Mouse (Mus musculus): ENCODE data around the gene Cic.

Cic gene

DNA sequence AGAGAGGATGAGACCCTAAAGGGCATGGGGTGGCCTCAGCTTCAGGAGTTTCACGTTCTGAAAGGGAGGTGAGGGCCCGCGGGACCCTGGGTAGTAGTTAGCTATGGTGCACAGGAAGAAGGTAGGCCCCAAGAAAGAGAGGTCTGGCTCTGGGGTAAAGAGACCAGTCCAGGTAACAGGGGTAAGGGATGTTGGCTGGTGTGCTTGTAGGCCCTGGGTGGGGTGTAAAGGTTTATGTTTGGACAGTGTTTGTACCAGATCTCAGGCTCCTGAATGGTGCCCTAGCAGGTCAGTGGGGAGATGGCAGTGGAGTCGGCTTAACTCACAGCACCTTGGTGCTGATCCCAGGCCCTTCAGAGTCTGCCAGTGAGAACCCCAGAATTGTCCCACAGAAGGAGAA is 1.5 kb downstream of the Cic start:
- 22% methylated on average over 4 of the region's 4 CpGs for WGBS

DNA sequence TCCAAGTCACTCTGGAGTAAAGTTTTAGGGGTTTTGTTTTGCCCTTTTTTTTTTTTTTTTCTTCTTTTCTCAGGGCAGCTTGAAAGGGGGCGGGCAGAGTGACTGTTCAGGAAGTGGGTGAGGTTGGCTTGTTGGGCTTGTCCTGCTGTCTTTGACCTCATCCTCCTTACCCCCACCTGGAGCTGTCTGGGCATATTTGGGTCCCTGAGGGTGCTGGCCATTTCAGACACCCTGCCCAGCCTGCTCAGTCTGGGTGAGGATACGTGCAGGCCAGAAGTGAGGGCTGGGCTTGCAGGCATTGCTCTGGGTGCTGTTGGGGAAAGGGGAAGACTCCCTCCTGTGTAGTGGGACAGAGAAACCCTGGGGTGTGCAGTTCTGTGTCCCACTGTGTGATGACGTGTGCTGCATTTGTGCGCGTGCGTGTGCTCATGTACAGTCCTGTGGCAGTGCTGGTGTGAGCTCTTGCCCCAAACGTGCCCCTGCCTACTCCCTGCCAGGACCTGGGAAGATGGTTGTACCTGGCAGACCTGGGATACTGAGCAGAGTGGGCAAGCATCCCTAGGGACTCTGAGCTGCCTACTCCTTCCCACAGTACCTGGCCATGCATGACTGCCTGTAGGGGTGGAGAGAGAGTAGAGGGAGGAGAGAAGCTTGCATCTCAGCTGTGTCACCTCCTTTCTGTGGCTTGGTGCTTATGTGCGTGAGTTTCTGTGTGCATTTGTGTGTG is 2.2 kb downstream of the Cic start:
- WGBS = 53% methylated on average over 8 of the region's 8 CpGs

DNA sequence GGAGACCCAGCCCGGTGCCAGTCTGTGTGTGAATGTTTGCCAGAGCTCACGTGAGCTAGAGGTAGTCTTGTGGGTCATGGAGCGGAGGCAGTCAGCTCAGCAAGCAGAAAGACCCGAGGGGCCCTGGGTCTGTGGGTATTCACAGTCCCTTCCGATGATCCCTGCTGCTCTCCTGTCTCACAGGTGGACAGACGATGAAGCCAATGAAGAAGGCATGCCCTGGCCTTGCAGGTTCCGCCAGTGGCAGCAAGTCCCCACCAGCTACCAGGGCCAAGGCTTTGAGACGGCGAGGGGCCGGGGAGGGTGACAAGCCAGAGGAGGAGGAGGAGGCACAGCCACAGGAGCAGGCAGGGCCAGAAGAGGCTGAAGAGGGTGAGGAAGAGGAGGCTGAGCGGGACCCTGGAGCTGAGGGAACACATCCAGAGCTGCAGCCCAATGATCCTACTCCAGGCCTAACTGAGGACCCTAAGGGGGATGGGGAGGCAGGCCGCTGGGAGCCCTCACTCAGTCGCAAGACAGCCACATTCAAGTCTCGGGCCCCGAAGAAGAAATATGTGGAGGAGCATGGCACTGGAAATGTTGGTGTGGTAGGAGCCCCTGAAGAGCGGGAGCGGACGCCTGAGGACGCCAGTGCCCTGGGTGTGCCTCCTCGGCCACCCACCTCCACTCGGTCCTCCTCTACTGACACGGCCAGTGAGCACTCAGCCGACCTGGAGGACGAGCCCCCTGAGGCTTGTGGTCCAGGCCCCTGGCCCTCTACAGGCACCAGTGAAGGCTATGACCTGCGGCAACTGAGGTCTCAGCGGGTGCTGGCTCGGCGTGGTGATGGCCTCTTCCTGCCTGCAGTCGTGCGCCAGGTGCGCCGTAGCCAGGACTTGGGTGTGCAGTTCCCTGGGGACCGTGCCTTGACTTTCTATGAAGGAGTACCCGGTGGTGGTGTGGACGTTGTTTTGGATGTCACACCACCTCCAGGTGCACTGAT is 3.4 kb downstream of the Cic start:
- WGBS = 90% methylated on average over 35 of the region's 35 CpGs

DNA sequence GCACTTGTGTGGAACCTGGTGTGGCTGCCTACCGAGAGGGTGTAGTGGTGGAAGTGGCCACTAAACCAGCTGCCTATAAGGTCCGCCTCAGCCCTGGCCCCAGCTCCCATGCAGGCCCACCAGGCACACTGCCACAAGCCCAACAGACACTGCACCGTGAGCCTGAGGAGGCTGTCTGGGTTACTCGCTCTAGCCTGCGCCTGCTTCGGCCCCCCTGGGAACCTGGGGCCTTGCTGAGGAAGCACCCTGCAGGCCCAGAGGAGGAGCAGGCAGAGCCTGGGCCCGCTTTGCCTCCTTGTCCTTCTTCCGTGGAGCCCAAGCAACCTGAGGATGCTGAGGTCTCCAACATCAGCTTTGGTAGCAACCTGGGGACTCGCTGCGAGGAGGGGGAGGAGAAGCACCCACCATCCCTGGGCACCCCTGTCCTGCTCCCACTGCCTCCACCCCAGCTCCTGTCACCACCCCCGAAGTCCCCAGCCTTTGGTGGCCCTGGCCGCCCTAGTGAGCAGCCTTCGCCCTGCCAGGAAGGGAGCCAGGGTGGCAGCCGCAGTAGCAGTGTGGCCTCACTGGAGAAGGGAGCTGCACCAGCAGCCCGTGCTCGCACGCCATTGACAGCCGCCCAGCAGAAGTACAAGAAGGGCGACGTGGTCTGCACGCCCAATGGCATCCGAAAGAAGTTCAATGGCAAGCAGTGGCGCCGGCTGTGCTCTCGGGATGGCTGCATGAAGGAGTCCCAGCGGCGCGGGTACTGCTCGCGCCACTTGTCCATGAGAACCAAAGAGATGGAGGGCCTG is 4.3 kb downstream of the Cic start:
- 89% methylated on average over 30 of the region's 30 CpGs for WGBS

DNA sequence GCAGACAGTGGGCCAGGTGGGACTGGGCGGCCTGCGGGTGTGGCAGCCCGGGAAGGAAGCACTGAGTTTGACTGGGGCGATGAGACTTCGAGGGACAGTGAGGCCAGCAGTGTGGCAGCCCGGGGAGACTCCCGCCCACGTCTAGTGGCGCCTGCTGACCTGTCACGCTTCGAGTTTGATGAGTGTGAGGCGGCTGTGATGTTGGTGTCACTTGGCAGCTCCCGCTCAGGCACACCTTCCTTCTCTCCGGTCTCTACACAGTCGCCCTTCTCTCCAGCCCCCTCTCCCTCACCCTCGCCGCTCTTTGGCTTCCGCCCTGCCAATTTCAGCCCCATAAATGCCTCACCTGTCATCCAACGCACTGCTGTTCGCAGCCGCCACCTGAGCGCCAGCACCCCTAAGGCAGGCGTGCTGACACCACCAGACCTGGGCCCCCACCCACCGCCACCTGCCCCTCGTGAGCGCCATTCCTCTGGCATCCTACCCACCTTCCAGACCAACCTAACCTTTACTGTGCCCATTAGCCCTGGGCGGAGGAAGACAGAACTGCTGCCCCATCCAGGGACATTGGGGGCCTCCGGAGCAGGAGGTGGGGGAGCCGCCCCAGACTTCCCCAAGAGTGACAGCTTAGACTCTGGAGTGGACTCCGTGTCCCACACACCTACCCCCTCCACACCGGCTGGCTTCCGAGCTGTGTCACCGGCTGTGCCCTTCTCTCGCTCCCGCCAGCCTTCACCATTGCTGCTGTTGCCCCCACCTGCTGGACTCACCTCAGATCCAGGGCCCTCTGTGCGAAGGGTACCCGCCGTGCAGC is 5.1 kb downstream of the Cic start:
- 88% methylated on average over 38 of the region's 38 CpGs for WGBS

DNA sequence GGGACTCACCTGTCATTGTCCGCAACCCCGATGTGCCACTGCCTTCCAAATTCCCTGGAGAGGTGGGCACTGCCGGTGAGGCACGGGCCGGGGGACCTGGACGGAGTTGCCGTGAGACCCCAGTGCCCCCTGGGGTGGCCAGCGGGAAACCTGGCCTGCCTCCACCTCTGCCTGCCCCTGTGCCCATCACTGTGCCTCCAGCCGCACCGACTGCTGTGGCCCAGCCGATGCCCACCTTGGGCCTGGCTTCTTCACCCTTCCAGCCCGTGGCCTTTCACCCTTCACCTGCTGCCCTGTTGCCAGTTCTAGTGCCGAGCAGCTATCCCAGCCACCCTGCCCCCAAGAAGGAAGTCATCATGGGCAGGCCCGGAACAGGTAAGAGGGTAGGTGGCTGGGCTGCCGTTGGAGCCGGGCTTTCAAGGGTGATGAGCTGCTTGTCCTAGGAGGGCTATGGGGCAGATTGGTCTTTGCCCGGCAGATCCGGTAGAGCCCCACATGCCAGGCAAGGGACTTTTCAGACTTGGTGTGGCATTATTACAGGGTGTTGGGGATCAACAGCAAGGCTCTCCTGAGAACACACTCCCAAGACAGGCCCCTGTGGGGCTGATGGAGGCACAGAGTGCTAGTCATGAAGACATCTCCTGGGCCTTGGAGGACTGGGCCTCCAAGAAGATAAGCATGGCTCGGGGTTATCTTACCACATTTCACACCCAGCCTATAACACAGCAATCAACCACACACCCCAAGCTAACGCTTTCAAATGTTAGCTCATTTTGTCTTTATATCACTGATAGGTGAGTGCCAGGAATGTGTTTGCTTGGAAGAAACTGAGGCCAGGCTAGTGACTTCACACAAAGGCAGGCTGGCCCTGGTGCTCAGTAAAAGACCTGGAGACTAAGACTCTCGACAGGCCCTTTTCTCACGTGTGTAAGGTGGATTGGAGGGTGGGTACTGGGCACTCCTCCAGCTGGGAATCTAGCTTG is 6.0 kb downstream of the Cic start:
- 88% methylated on average over 22 of the region's 22 CpGs for WGBS

DNA sequence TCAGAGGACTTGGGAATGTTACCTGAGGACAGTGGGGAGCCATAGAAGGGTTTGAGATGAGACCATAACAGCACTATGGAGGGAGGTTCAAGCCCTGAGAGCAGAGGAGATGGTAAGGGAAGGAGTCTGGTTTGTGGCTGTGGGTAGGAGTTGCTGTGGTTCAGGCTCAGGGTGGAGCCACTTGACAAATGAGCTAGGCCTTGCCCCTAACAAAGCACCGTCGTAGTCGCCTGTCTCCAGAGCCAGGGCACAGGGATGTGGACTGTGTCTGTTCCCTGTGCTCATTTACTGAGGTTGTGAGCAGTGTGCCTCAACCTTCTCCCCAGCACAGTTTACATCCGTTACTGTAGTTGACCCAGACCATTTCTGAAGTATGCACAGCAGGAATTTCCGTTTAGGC is 7.1 kb downstream of the Cic start:
- WGBS = 46% methylated on average over 5 of the region's 5 CpGs

DNA sequence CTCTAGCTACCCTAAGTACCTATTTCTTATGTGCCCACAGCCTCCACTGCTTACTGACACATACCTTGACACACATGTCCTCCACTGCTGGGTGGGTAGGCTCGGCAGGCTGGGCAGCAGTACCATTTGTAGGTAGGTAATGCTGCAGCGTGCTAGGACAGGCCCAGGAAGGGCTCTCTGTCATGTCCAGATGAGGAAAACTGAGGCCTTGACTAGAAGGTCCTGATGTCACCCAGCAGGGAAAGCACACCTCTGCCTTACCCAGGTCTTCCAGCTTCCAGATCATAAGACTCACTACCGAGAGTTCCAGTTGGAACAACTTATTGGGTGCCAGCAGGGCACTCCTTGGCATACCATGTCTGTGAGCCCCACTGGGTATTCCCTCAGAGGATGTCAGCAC is 7.5 kb downstream of the Cic start:
- WGBS = 68% methylated on average over 3 of the region's 3 CpGs

DNA sequence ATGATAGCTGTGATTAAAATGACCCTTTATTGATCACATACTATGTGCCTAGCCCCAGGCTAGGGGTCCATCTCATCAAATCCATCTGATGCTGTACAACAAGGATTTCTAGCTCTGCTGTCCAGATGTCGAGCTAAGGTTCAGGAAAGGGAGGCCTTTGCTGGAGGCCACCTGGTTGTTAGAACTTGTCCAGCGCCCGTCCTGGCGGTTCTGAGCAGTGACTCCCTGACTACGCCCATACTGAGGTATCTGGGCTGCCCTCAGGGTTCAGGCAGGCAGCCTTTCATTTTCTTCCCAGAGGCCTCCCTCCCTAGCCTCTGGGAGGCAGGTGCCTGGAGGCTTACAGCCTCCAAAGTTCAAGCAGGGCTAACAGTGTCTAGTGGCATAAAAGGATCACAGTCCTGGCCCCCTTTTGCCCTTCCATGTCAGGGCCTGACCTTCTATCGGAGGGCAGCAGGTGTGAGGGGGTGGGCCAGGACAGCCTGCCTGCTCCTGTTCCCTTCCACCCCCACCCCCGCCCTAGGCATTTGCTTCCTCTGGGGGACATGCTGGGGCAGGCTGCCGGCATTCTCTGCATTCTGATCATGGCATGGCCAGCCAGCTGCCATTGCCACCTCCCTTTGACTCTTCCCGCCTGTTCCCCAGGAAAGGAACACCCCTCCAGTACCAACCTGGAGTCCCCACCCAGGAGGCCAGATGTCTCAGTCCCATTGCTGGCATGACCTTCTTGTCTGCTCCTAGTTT is 8.2 kb downstream of the Cic start:
- 61% methylated on average over 9 of the region's 9 CpGs for WGBS

DNA sequence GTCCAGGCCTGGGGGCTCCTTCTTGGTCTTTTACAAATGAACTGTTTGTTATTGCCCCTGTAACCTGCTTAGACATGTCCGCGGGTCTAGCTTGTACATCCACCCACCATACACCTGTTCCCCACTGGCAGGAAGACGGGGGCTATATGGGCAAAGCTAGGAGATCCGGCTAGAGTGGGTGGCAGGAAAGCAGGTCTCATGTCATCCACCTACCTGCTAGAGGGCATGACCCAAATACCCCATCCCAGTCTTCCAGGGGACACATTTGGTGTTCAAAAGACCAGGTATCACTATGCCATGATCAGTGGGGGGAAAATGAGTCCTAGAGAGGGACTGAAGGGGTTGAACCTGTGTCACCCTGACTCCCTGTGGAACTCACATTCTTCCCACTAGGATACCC is 9.9 kb downstream of the Cic start:
- 35% methylated on average over 4 of the region's 4 CpGs for WGBS

DNA sequence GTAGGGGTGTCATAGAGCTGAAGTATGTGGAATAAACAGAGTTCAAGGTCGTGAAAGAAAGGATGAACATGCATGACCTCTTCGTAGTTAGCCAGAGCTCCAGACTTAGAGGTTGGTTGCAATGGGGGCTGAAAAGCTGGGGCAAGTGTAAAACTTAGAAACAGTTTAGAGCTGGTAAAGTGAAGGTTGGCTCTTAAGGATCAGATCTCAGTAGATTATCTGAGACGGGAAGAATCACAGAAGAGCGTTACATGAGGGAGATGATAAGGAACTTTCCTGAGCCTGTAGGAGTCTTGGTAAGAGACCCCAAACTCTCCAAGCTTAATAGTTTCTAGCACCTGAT is 10.5 kb downstream of the Cic start:
- 5% methylated on average over 4 of the region's 4 CpGs for WGBS

DNA sequence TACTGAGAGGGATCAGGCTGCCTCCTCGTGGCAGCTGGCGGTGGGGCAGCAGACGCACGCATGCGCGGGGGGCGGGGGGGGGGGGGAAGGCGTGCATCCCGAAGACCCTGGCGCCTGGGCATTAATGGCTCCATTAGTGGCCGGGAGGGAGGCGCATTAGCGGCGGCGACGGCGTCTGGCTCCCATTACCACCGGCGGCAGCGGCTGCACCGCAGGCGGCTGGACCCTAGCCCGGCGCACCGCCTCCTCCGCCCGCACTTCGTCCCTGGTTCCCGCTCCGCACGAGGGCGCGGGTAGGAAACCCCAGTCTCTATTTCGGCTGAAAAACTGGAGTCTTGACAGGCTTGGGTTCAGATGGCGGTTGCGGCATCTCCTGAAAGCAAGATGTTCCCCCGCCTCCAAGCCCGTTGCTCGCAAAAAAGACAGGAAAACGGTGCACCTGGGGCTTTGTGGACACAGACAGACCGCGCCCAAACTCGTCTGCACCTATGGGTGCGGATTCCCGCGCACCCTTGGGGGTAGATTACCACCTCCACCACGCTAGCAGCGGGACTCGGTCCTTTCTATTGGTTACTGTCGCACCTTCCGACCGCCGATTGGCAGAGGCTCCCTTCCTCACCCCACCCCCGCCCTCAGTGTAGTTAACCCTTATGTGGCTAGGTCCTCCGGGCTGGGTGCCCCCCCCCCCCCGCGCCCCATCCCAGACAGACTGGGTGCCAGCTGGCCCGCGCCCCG is 11.0 kb downstream of the Cic start:
- under 1% methylated on average over 58 of the region's 60 CpGs for WGBS

DNA sequence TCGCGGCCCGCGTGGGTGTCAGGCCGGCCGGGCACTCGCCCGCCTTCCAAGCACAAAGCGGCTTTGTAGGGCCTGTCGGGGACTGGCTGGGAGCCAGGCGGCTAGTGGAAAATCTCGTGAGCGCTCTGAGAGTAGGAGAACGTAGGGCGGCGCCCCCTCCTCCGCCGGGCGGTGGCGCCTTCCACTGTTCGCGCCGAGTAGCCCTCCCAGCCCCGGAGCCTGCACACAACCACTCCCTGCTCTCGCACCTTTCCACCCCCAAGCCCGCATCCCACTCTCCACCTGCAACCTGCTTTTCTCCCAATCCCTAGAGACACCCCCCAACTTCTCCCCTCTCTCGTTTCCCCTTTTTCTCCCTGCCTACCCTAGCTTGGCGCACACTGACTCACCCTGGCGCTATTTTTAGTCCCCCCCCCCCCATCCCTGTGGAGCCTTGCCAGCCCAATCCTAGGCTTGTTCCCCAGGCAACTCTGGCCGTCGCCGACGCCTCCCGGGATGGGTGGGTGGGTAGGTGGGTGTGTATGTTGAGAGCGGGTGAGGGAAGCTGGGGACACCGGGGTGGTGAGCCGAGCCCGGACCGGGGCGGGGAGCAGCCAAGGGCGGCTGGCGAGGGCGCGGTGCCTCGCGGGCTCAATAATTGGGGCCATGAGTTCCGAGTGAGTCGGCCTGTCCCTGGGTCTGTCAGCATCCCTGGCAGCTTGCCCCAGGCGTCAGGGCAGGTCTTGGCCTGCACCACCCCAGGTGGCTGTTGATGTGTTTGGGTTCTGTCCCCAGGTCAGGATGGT is 11.8 kb downstream of the Cic start:
- under 1% methylated on average over 49 of the region's 49 CpGs for WGBS

DNA sequence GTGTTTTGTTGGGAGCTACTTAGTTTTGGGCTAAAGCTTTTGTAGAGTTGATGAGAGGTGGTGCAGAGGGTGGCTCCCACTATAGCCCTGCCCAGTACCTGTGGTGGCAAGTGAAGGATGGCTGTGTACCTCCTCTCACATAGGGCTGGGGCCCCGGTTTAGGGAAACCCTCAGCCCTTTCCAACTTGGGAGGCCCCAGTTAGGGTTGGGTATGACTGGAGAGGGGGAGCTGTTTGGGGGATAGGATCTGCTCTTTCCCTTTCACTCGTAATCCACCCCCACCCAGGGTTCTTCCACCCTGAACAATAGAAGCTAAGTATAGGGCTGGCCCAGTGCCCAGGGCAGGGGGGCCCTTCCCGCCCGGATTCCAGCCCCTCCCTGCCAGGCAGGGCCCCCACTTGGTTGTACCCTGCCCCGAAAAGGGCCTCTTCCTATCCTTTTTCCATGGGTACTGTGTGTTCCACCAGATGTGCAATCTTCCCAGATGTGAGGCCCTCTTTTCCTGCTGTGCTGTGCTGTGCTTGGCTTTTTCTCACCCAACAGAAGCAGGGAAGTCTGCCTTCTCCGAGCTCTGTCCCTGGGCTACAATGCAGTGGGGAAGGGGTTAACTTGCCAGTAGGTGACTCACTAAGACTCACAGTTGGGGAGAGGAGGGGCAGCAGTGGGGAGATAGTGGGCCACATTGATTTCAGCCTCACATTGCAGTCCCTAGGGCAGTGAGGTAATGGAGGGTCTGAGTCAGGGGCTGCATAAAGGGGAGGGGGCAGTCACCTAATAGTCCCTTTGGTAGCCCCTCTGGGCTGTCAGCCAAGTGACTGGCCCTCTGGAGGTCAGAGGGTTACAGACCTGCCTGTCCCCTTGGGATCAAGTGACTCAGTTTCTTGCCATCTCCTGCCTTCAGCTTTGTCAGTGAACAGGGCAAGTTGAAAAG is 12.6 kb downstream of the Cic start:
- 2% methylated on average over 6 of the region's 6 CpGs for WGBS

DNA sequence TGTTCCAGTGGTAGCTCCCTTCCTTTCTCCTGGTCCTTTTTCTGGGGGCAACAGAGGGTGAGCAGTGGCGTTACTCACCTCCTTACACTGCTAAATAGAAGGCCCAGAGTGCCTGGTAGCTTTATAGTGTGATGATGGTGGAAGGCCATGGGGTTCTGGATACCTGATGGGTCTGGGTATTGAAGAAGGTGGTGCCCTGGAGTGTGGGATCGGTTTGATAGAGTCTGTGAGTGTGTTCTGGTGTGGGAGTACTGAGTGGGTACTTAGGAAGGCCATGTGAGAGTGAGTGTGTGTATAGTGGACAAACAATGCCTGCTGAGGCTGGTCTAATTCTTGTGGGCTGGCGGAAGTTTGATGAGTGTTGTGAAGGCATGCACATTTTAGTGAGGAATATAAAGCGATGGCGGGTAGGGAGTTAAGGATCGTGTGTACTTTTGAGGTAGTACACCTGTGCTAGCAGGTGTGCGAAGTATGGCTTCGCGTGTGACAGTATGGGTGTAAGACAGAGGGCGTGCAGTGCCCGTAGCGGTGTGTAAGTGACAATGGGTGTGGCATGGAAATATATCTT is 13.7 kb downstream of the Cic start:
- WGBS = 9% methylated on average over 12 of the region's 12 CpGs

All from cerebral cortex, adult 2 months (tissue).